19 mouse cellular contexts compared by ENCODE assay signal in the genomic region with DNA sequence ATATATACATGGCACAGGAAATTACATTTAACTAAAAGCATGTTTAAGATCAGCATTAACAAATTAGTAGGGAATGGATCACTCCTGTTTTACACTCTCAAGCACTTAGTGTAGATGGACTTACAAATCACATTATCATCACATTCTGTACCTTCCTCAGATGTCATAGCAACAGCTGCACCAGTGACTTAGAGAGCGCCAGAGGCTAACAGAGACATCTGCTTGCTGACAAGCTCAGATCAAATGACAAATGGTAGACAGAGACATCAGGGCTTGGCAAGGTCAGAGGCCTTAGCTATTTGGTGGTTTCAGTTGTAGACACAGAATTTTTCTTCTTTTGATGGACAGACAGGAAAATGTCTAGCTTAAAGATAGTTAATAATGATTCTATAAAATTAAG.
DNase-seq lines count a peak whose midpoint lies in the region; ATAC-seq and TF ChIP-seq lines count a peak whose summit lies in the region.
"Had no signal": no experiment of that assay in that cellular context is flagged by ENCODE, and none has a peak within 500 bp of the region (broad histone marks: within the 10 kb centered on the region; RNA-seq: fewer than 3 reads in every experiment).

No protein-coding gene starts in this region.

- H3K4me3 ChIP-seq in limb, embryonic 14.5 days (replicated peaks; ENCODE audit: low read length), result no peak overlapping the region
- no peak overlapping the region for H3K4me3 ChIP-seq in limb, embryonic 10.5 days
- no peak overlapping the region for H3K4me3 ChIP-seq in embryonic facial prominence, embryonic 11.5 days (ENCODE audit: low read depth, low read length)
- H3K4me3 ChIP-seq in myocyte, result no peak overlapping the region
- H3K4me3 ChIP-seq: embryonic facial prominence, embryonic 13.5 days; limb, embryonic 15.5 days; liver, embryonic 15.5 days had no signal

- DNase-seq in limb, embryonic 14.5 days (ENCODE audit: low spot score), result peak; percentile 3
- DNase-seq in limb, embryonic 10.5 days (ENCODE audit: low spot score), result no peak
- DNase-seq in brain, embryonic 14.5 days (ENCODE audit: low read depth), result peak; percentile 48
- peak; percentile 39 for DNase-seq in embryonic facial prominence, embryonic 11.5 days (ENCODE audit: low spot score)
- DNase-seq in cerebellum, adult 8-10 months, result no peak
- no peak for DNase-seq in thymus, adult 18-20 months
- DNase-seq: adrenal gland, postnatal 14 days; cerebellum, adult 11 months; cerebellum, postnatal 25 days; forebrain, postnatal 0 days; heart, postnatal 10 days; kidney, adult 11 months; kidney, postnatal 10 days had no signal

- H3K36me3 ChIP-seq in limb, embryonic 14.5 days (ENCODE audit: control insufficient read depth, insufficient read depth, low read length), result no peaks in the 10 kb centered on the region
- no peaks in the 10 kb centered on the region for H3K36me3 ChIP-seq in limb, embryonic 10.5 days
- H3K36me3 ChIP-seq in embryonic facial prominence, embryonic 11.5 days (replicated peaks; ENCODE audit: control insufficient read depth, insufficient read depth, low read depth, low read length), result no peaks in the 10 kb centered on the region
- H3K36me3 ChIP-seq in myocyte (ENCODE audit: control insufficient read depth, insufficient read depth), result no peaks in the 10 kb centered on the region
- H3K36me3 ChIP-seq: embryonic facial prominence, embryonic 13.5 days; limb, embryonic 15.5 days; liver, embryonic 15.5 days had no signal

- H3K9ac ChIP-seq in limb, embryonic 14.5 days (ENCODE audit: low read depth, low read length, severe bottlenecking), result no peak overlapping the region
- no peak overlapping the region for H3K9ac ChIP-seq in embryonic facial prominence, embryonic 11.5 days (replicated peaks; ENCODE audit: low read length)
- H3K9ac ChIP-seq: embryonic facial prominence, embryonic 13.5 days; forebrain, postnatal 0 days; limb, embryonic 15.5 days; liver, embryonic 15.5 days had no signal

- TF ChIP-seq POLR2A in limb, embryonic 14.5 days (IDR thresholded peaks at IDR 0.05; ENCODE audit: borderline replicate concordance, extremely low read depth, insufficient read depth, insufficient read length), result no peak
- no peak for TF ChIP-seq POLR2A in brain, embryonic 14.5 days (IDR thresholded peaks at IDR 0.05; ENCODE audit: borderline replicate concordance, extremely low read depth, insufficient read depth, insufficient read length, poor library complexity, severe bottlenecking)
- TF ChIP-seq POLR2A in myocyte (IDR thresholded peaks at IDR 0.05; ENCODE audit: insufficient read length, low read depth), result no peak

- ATAC-seq in limb, embryonic 14.5 days (ENCODE audit: low FRiP score, low read depth), result no peak
- 0 out of 2 replicates have a peak, but pooled peaks have one; percentile 59 for ATAC-seq in embryonic facial prominence, embryonic 11.5 days (replicated peaks; ENCODE audit: insufficient number of reproducible peaks, low FRiP score, low TSS enrichment, low read depth)
- ATAC-seq: forebrain, postnatal 0 days; Patski had no signal

- H3K27me3 ChIP-seq in limb, embryonic 14.5 days (ENCODE audit: control insufficient read depth, insufficient read depth, low read length), result no peaks in the 10 kb centered on the region
- no peaks in the 10 kb centered on the region for H3K27me3 ChIP-seq in limb, embryonic 10.5 days (ENCODE audit: low read depth, poor library complexity, severe bottlenecking)
- H3K27me3 ChIP-seq in embryonic facial prominence, embryonic 11.5 days (ENCODE audit: control insufficient read depth, insufficient read depth, low read length), result no peaks in the 10 kb centered on the region
- H3K27me3 ChIP-seq in myocyte (ENCODE audit: control insufficient read depth, insufficient read depth, insufficient read length), result no peaks in the 10 kb centered on the region
- H3K27me3 ChIP-seq: embryonic facial prominence, embryonic 13.5 days; limb, embryonic 15.5 days; liver, embryonic 15.5 days; Patski had no signal

- no peak overlapping the region for H3K27ac ChIP-seq in limb, embryonic 14.5 days (replicated peaks; ENCODE audit: low read depth, low read length)
- H3K27ac ChIP-seq in limb, embryonic 10.5 days, result no peak overlapping the region
- H3K27ac ChIP-seq in embryonic facial prominence, embryonic 11.5 days (replicated peaks; ENCODE audit: low read depth, low read length), result no peak overlapping the region
- H3K27ac ChIP-seq: embryonic facial prominence, embryonic 13.5 days; limb, embryonic 15.5 days; liver, embryonic 15.5 days had no signal

- H3ac ChIP-seq in myocyte (ENCODE audit: control insufficient read depth, insufficient read length), result no peak overlapping the region

- WGBS in limb, embryonic 14.5 days, result 41% methylated on average over 1 of the region's 1 CpGs
- 39% methylated on average over 1 of the region's 1 CpGs for WGBS in limb, embryonic 10.5 days
- 23% methylated on average over 1 of the region's 1 CpGs for WGBS in embryonic facial prominence, embryonic 11.5 days

- no peak overlapping the region for H3K4me2 ChIP-seq in limb, embryonic 14.5 days (replicated peaks; ENCODE audit: low read depth, low read length, severe bottlenecking)
- no peak overlapping the region for H3K4me2 ChIP-seq in embryonic facial prominence, embryonic 11.5 days (ENCODE audit: low read depth, low read length)
- H3K4me2 ChIP-seq in myocyte (ENCODE audit: low read depth), result no peak overlapping the region
- H3K4me2 ChIP-seq: embryonic facial prominence, embryonic 13.5 days; heart, embryonic 11.5 days; limb, embryonic 15.5 days; liver, embryonic 15.5 days had no signal

- H3K9me3 ChIP-seq in limb, embryonic 14.5 days (ENCODE audit: control insufficient read depth, low read length), result peaks cover under 1% of the 10 kb centered on the region
- no peaks in the 10 kb centered on the region for H3K9me3 ChIP-seq in limb, embryonic 10.5 days (replicated peaks)
- no peaks in the 10 kb centered on the region for H3K9me3 ChIP-seq in embryonic facial prominence, embryonic 11.5 days (replicated peaks; ENCODE audit: control insufficient read depth, low read length)
- H3K9me3 ChIP-seq: limb, embryonic 15.5 days; liver, embryonic 15.5 days had no signal

- TF ChIP-seq CTCF in brain, embryonic 14.5 days (IDR thresholded peaks at IDR 0.05; ENCODE audit: borderline replicate concordance, extremely low read depth, insufficient read depth, insufficient read length), result no peak

- no peaks in the 10 kb centered on the region for H3K4me1 ChIP-seq in limb, embryonic 14.5 days (ENCODE audit: control insufficient read depth, insufficient read depth, low read length)
- H3K4me1 ChIP-seq in limb, embryonic 10.5 days, result no peaks in the 10 kb centered on the region
- H3K4me1 ChIP-seq in embryonic facial prominence, embryonic 11.5 days (ENCODE audit: control insufficient read depth, insufficient read depth, low read length), result no peaks in the 10 kb centered on the region
- H3K4me1 ChIP-seq: embryonic facial prominence, embryonic 13.5 days; limb, embryonic 15.5 days; liver, embryonic 15.5 days had no signal

- H3K79me2 ChIP-seq in myocyte (ENCODE audit: control insufficient read depth, insufficient read depth), result no peaks in the 10 kb centered on the region

TF ChIP-seq in myocyte, 11 proteins besides CTCF, POLR2A, EP300 and RAD21:
- no peak for TF ChIP-seq REST (IDR thresholded peaks at IDR 0.05; ENCODE audit: insufficient read depth, insufficient read length)
- TF ChIP-seq SRF (IDR thresholded peaks at IDR 0.05; ENCODE audit: control insufficient read depth, insufficient read length, low read depth), result no peak
- peak; percentile 17 for TF ChIP-seq TCF3 (IDR thresholded peaks at IDR 0.05; ENCODE audit: insufficient read length, low read depth)
- TF ChIP-seq USF1 (IDR thresholded peaks at IDR 0.05; ENCODE audit: low read depth), result no peak
- TF ChIP-seq MAX (IDR thresholded peaks at IDR 0.05; ENCODE audit: low read depth), result no peak
- no peak for TF ChIP-seq CEBPB (IDR thresholded peaks at IDR 0.05; ENCODE audit: insufficient read depth, poor library complexity, severe bottlenecking)
- peak in 1 of 3 experiments; percentile 31 for TF ChIP-seq MYOG (IDR thresholded peaks at IDR 0.05; ENCODE audit: control insufficient read depth in 1 of 3, insufficient read depth in 1 of 3, insufficient read length in 2 of 3, low read depth in 2 of 3)
- TF ChIP-seq E2F4 (IDR thresholded peaks at IDR 0.05; ENCODE audit: insufficient read depth), result no peak
- TF ChIP-seq MYOD1 (IDR thresholded peaks at IDR 0.05; ENCODE audit: control insufficient read depth in 1 of 3, insufficient read length in 2 of 3, low read depth in 2 of 3), result peak in 2 of 3 experiments; percentile 60 to 65
- no peak for TF ChIP-seq POLR2AphosphoS2 (IDR thresholded peaks at IDR 0.05; ENCODE audit: insufficient read length, low read depth)
- TF ChIP-seq TCF12 (IDR thresholded peaks at IDR 0.05; ENCODE audit: insufficient read depth, poor library complexity, severe bottlenecking), result peak; percentile 39

Comparison
In these comparisons a context has a peak if more than half of its experiments do, and no peak if none do; other contexts are left out.
1. DNase-seq: peak in limb, embryonic 14.5 days (single experiment), brain, embryonic 14.5 days (single experiment) and embryonic facial prominence, embryonic 11.5 days (single experiment); none in limb, embryonic 10.5 days (single experiment), cerebellum, adult 8-10 months (single experiment) and thymus, adult 18-20 months (0 of 2).